Mouse (Mus musculus) lung, postnatal 14 days (tissue): Measurements from ENCODE around the gene Surf1.

Experiments
- DNase-seq: peaks from one replicate; pipeline ENCODE4 v3.0.0; 2021

The Surf1 gene

DNA sequence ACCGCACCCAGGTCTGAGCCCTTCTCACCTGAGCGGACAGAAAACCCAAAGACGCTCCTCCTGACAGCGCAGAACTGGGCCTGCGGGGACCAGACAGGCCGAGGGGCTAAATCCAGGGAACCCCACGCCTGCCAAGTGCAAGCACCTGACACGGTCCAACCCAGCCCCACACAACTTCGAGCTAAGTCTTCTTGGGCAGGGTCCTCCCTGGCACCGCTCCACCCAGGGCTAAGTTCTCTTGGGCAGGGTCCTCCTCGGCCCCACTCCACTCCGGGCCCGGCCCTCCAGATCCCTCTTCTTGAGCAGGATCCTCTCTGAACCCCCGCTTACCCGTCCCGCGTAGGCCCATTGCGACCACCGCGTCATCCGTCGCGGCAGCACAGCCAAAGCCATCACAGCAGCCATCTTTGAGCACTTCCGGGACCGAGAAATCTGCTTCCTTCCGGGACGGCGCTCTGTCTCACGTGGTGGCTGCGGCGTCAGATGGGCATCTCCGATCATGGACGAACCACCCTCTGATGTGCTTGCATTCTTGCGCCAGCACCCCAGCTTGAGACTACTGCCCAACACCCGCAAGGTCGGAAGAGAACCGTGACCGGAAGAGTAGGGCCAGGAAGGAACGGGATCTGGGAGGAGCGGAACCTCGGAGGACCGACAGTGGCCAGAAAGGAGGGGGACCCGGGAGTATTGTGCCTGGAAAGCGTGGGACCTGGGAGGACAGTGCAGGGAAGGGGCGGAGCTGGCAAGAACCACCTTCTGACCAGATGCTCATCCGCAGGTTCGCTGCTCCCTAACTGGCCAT lies at the start of gene Surf1, which contains the start of gene Surf2:
Gene Surf1 (minus strand): TSS at position 604 of the 802 bp plus-strand sequence.
Gene Surf2 (plus strand): TSS at position 441 of the 802 bp plus-strand sequence.
- DNase-seq = peak; percentile 74

DNA sequence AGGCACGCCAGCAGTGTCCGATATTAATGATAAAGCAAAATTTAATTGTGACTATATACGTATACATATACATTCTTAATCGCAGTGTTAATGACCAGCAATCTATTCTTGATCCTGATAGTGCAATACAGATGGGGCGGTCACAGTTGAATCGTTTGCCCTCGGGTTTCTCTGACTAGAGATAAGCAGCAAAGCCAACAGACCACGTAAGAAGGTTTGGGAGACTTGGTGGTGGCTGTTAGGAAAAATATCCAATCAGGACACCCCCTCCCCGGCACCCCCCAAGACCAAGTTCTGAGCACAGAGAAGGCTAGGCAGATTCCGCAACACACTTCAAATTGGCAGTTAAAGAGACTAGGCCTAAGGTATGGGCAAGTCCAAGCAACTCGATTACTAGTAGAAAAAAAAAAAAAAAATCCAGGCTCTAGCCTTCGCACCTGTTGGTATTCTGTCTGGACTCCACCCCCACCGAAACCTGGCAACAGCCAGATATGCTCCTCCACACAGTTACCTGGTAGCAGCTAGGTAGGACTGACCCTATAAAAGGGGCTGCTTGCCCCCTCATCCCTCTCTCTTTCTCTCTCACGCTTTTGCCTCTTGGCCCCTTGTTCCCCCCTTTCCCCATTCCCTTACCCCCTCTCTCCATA lies 48.5 kb upstream of the Surf1 start:
- DNase-seq = no peak

GRCm38 (mm10) chr2:26963923-26964723 lies 47.8 kb upstream of the Surf1 start, which contains the start of gene Rexo4:
Gene Rexo4 (minus strand): TSS chr2:26964386.
- peak; percentile 94 for DNase-seq

DNA sequence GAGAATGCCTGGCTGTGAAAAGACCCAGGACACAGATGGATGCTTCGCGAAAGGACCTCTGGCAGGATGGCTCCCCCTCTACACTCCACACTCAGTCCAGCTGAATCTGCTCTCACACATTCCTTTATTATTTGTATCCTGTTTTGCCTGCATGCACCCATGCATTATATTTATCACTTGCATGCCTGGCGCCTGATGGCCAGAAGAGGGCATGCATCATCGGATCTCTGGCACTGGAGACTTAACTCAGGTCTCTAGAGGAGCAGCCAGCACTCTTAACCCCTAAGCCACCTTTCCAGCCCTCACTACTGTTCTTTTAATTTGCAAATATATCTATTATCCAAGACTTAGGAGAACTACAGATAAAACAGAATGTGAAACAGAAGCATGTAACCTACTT lies 44.4 kb upstream of the Surf1 start:
- no peak for DNase-seq

GRCm38 (mm10) chr2:26957488-26957859 lies 41.1 kb upstream of the Surf1 start:
- DNase-seq = no peak

GRCm38 (mm10) chr2:26956811-26957487 lies 40.6 kb upstream of the Surf1 start:
- DNase-seq = no peak

GRCm38 (mm10) chr2:26954735-26955395 lies 38.5 kb upstream of the Surf1 start:
- no peak for DNase-seq

DNA sequence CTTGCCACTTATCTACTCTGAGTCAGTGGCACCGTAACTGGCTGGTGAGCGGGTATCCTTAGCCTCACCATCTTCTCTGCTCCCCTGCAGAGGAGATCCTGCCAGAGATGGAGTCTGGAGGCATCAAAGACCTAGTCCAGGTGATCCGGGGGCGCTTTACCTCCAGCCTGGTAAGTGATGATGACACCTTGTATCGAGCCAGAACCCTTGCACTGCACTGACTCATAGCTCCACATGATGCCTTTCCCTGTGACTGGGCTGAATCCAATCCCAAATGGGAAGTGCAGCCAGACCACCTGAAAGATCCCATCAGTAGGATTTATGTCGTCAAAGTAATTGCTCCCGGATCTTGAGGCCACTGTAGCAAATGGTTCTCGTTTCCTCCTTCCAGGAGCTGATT lies 36.5 kb upstream of the Surf1 start:
- no peak for DNase-seq

- DNase-seq = no peak
Measured at GRCm38 (mm10) chr2:26952193-26952592, 35.9 kb upstream of the Surf1 start.

- DNase-seq = no peak
Measured at GRCm38 (mm10) chr2:26951346-26951905, 35.1 kb upstream of the Surf1 start.

DNA sequence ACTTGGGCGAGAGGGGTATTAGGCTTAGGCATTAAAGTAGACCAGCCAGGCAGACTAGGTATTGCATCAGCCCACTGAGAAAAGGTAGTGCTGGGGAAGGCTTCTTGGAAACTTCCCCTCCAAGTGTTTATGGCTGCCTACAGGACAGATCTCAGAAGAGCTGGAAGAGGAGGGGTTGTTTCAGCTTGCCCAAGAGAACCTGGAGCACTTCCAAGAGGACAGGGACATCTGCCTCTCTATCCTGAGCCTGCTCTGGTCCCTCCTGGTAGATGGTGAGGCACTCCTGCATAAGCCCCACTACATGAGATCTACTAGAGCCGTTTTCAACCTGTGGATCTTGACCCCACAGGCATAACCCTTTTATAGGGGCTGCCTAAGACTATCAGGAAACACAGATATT lies 34.1 kb upstream of the Surf1 start:
- no peak for DNase-seq

DNA sequence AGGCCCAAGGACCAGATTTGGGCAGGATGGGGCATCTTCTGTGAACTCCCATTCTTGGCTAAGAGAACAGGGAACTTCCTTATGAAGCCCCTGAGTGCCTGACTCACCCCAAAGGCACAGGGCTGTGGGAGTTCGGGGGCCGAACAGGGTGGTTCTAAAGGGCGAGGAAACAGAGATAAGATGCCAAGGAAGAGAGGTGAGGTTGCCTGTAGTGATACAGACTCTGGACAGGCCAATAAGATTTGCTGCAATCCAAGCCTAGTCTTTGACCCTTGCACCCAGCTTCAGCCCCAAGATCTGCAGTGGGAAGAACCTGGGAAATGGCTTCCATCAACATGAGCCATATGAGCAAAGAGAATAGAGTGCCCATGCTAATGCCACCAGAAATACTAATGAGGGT lies 26.9 kb upstream of the Surf1 start:
- DNase-seq = no peak

DNA sequence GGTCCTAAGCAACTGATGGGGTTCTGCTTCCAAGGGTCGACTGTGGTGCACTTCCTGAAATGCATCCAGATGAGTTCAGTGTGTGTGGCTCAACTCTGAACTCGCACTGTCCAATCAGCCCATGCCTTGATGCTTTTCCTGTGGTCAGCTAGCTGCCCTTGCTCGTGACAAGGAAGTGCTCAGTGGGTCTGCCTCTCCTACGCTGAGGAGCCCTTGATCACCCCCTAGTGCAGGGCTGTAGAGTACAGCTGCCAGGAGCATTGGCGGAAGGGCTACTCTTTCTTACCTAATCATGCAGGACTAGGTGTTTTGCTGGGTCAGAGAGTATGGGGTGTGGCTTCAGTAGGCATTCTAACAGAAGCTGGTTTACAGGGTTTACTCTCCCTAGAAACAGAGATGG lies 25.2 kb upstream of the Surf1 start:
- peak; percentile 27 for DNase-seq

DNA sequence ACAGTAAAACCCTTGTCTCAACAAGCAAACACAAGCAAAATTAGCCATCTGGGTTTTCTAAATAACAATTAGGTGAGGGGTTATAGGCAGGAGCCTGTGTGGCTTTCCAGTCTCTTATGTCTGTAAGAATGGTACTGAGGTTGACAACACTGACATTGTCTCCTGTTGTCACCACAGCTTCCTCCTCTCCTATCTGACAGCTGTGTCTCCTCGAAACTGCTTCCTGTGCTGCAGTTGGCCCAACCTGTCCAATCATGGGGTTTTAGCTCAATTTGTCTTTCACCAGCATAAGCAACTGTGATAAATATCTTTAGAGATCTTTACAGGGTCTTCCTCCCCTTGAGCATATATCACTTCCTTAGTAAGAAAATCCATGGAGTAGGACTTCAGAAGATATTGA lies 20.1 kb upstream of the Surf1 start:
- DNase-seq = no peak

- DNase-seq = no peak
Measured at GRCm38 (mm10) chr2:26935286-26935685, 19.0 kb upstream of the Surf1 start.

- peak; percentile 94 for DNase-seq
Measured at GRCm38 (mm10) chr2:26933304-26934055, 17.1 kb upstream of the Surf1 start, which contains the start of the genes Surf4 and Stkld1. Gene Surf4 (minus strand): TSS chr2:26933928. Gene Stkld1 (plus strand): TSS chr2:26934047.

DNA sequence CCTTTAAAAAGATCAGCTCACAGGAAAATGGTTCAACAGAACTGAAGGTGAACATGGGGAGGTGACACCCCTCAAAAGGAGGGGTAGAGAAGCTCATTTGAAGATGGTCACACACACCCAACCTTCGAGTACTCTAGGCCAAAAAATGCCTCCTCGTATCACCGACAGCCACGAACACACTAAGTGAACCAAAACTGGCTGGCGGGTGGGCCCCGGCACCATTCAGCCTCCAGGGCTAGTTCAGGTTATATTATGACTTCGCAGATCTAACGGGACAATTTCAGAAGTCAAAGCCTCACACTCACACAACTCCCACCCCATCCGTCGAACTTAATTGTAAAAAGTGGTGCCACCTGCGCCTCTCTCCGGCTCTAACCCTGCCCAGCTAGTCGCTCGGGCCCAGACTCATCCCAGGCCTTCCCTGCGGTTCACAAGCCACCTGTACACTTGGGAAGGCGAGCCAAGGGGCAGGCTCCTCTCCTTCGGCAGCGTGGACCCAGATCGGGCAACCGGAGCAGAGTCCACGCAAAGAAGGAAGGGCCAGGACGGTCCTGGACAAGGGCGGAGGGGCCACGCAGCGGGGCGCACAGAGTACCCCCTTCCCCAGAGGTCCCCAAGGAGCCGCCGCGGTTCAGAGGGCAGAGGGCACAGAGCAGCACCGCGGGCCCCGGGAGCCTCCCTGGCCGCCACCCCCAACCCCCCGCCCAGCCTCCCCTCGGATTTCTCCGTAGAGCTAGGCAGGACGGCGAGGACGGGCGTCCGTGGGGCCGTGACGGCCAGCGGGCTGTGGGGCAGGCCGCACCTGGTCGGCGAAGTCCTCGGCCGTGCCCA lies 16.4 kb upstream of the Surf1 start:
- DNase-seq = peak; percentile 26

DNA sequence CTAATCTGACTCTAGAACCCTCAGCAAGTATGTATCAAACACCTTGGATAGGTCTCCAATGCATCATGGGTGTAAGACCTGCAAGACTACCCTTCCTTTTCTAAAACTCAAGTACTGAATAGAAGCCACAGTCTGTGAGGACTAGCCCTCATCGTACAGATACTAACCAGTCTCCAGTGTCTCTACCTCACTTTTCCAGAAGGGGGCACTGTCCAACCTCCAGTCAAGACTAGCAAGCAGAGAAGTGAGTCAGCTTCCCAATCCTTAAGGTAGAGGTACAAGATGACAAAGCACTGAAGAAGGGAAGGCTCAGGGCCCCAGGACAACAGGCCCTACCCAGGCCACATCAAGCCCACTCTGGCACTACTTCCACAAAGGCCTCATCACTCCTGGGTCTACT lies 14.1 kb upstream of the Surf1 start:
- DNase-seq = peak; percentile 76

- no peak for DNase-seq
Measured at GRCm38 (mm10) chr2:26927745-26928476, 11.6 kb upstream of the Surf1 start.
